Mouse (Mus musculus) liver, embryonic 14.5 days (tissue): ENCODE data around the gene Slc8b1. TPM values are rescaled to one million over a fixed set of nuclear protein-coding genes. Genes with fewer than 3 reads are reported as not detected.

Source experiments
- ATAC-seq: fragments of 200-750 bp; cut with Nextera tagmentation; 2 replicates; pipeline ENCODE4 v1.8.0; 2017; ENCODE audit warnings: moderate number of reproducible peaks, mild to moderate bottlenecking, moderate library complexity; ENCODE audit not compliant: insufficient read depth
- DNase-seq, 3 experiments: peaks; one replicate each; pipeline ENCODE4 v3.0.0-alpha.2; 2012 to 2013; ENCODE audit warnings: low read depth in 3 of 3, low spot score in 3 of 3
- H3K27ac ChIP-seq: fragments of 300-500 bp; sonication (generic); 2 replicates; pipeline ENCODE4 v1.5.1; 2014; ENCODE audit warnings: moderate library complexity, mild to moderate bottlenecking, control low read depth, inconsistent platforms
- H3K27me3 ChIP-seq: fragments of 300-500 bp; sonication (generic); 2 replicates; pipeline ENCODE4 v1.6.1; 2014; ENCODE audit warnings: mild to moderate bottlenecking, low read length, moderate library complexity; ENCODE audit not compliant: control insufficient read depth, insufficient read depth
- H3K36me3 ChIP-seq: fragments of 300-500 bp; sonication (generic); replicated peaks from 2 replicates; pipeline ENCODE4 v1.6.1; 2014; ENCODE audit warnings: low read depth; ENCODE audit not compliant: control insufficient read depth, insufficient read depth
- H3K4me1 ChIP-seq, 2 experiments: fragments of 200-500 bp in 1 of 2; fragments of 300-500 bp in 1 of 2; sonication (generic) in 1 of 2; replicated peaks; 2 replicates each; pipeline ENCODE4 v1.6.1; 2012 to 2014; ENCODE audit warnings: antibody characterized with exemption in 1 of 2, inconsistent platforms in 1 of 2, low read length in 1 of 2; ENCODE audit not compliant: control insufficient read depth in 2 of 2, insufficient read depth in 2 of 2
- H3K4me2 ChIP-seq: fragments of 300-500 bp; sonication (generic); 2 replicates; pipeline ENCODE4 v1.6.1; 2014; ENCODE audit warnings: low read depth, mild to moderate bottlenecking, control low read depth, moderate library complexity
- H3K4me3 ChIP-seq, 2 experiments: fragments of 200-500 bp in 1 of 2; fragments of 300-500 bp in 1 of 2; sonication (generic) in 1 of 2; 2 replicates each; pipeline ENCODE4 v1.5.1; 2012 to 2014; ENCODE audit warnings: low read depth in 2 of 2, low read length in 2 of 2, mild to moderate bottlenecking in 2 of 2, control low read depth in 1 of 2, inconsistent platforms in 1 of 2, moderate library complexity in 1 of 2; ENCODE audit not compliant: insufficient read depth in 1 of 2
- H3K9ac ChIP-seq: fragments of 300-500 bp; sonication (generic); replicated peaks from 2 replicates; pipeline ENCODE4 v1.6.1; 2014; ENCODE audit warnings: mild to moderate bottlenecking, control low read depth, moderate library complexity
- H3K9me3 ChIP-seq: fragments of 300-500 bp; sonication (generic); 2 replicates; pipeline ENCODE4 v1.6.1; 2016; ENCODE audit warnings: low read length, mixed read lengths; ENCODE audit not compliant: control insufficient read depth
- CTCF ChIP-seq: IDR thresholded peaks from 2 replicates; pipeline ENCODE4 v1.5.1; 2016; ENCODE audit warnings: antibody characterized with exemption, low read depth, control low read depth
- EP300 ChIP-seq: IDR thresholded peaks from 2 replicates; pipeline ENCODE4 v1.6.1; 2016; ENCODE audit warnings: antibody characterized with exemption, low read depth
- WGBS: fragments of 180-500 bp; shearing (Covaris S2); extraction: QIAGEN DNeasy Blood & Tissue Kit; methylation state at CpG from one replicate; pipeline ENCODE4 v1.1.7; 2014; ENCODE audit not compliant: insufficient replicate concordance; 5-methylcytosine and 5-hydroxymethylcytosine counted together
- polyA plus RNA-seq, 2 experiments: library from polyadenylated mRNA; depleted of rRNA in 1 of 2; stranded (reverse) in 1 of 2; unstranded in 1 of 2; fragments of >200 nt; fragmentation: Nextera tagmentation in 1 of 2; extraction: Ambion mirVana in 1 of 2; gene quantifications; 2 replicates each; pipeline versions ENCODE4 v1.2.1 to v1.2.3; 2012 to 2014

Gene Slc8b1
- polyA plus RNA-seq, 2 experiments: 1.4 to 5.2 TPM

DNA sequence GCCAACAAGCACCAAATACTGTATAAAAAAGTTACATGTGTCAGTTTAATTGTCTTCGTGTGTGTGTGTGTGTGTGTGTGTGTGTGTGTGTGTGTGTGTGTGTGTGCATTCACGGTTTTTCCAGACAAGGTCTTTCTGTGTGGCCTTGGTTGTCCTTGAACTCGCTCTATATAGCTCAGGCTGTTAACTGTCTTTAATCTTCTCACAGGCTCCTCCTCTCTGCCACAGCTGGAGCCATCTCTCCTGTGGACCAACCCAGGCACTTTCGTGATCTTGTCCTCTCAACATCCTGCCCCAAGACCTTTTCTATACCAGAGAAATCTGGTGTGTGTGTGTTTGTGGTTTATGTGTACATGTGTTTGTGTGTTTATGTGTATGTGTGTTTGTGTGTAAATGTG is 52.9 kb downstream of the Slc8b1 start:
- no peak overlapping the region for H3K4me2 ChIP-seq
- H3K27ac ChIP-seq: no peak overlapping the region
- peaks cover 5 to 26% of the 10 kb centered on the region in 2 experiments for H3K4me1 ChIP-seq
- TF ChIP-seq EP300 (no peak), CTCF (no peak)
- no peaks in the 10 kb centered on the region for H3K27me3 ChIP-seq
- no peaks in the 10 kb centered on the region for H3K36me3 ChIP-seq
- no peak overlapping the region for H3K4me3 ChIP-seq
- no peaks in the 10 kb centered on the region for H3K9me3 ChIP-seq
- no peak overlapping the region for H3K9ac ChIP-seq
- no peak for ATAC-seq
- 37% methylated on average over 4 of the region's 4 CpGs for WGBS
- no peak for DNase-seq

GRCm38 (mm10) chr5:120565171-120565905 is 54.4 kb downstream of the Slc8b1 start:
- peaks cover 4 to 20% of the 10 kb centered on the region in 2 experiments for H3K4me1 ChIP-seq
- H3K36me3 ChIP-seq: no peaks in the 10 kb centered on the region
- H3K4me3 ChIP-seq: no peak overlapping the region
- no peak overlapping the region for H3K4me2 ChIP-seq
- H3K27me3 ChIP-seq: no peaks in the 10 kb centered on the region
- ATAC-seq (peak; percentile 25; the same call in 1 of the 2 replicates), DNase-seq (no peak)
- no peak overlapping the region for H3K9ac ChIP-seq
- H3K9me3 ChIP-seq: no peaks in the 10 kb centered on the region
- TF ChIP-seq EP300 (no peak), CTCF (no peak)
- 71% methylated on average over 15 of the region's 15 CpGs for WGBS
- no peak overlapping the region for H3K27ac ChIP-seq

DNA sequence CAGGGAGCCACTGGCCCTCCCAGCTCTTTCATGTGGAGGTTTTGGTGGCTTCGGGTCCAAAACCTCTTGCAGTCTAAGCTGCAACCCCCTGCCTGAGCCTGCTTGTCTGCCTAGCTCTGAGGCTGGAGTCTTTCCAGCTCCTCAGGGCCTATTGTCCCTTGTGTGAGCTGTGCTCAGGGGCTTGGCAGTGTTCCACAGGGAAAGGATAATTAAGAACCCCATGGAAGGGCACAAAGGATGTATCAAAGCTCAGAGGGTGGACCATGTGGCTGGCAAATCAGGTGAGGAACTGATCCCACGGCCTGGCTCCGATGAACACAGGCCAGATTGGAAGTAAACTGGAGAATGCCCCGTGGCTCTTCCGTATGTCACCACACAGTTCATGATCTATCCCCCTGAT is 55.1 kb downstream of the Slc8b1 start:
- Histone ChIP-seq H3K9me3 (no peaks in the 10 kb centered on the region), H3K27ac (no peak overlapping the region), H3K4me3 (no peak overlapping the region), H3K4me2 (no peak overlapping the region), H3K36me3 (no peaks in the 10 kb centered on the region), H3K4me1 (peaks cover 4 to 20% of the 10 kb centered on the region in 2 experiments), H3K27me3 (no peaks in the 10 kb centered on the region), H3K9ac (no peak overlapping the region)
- ATAC-seq (no peak), DNase-seq (no peak)
- WGBS: 89% methylated on average over 5 of the region's 5 CpGs
- no peak for TF ChIP-seq EP300
- TF ChIP-seq CTCF: no peak

DNA sequence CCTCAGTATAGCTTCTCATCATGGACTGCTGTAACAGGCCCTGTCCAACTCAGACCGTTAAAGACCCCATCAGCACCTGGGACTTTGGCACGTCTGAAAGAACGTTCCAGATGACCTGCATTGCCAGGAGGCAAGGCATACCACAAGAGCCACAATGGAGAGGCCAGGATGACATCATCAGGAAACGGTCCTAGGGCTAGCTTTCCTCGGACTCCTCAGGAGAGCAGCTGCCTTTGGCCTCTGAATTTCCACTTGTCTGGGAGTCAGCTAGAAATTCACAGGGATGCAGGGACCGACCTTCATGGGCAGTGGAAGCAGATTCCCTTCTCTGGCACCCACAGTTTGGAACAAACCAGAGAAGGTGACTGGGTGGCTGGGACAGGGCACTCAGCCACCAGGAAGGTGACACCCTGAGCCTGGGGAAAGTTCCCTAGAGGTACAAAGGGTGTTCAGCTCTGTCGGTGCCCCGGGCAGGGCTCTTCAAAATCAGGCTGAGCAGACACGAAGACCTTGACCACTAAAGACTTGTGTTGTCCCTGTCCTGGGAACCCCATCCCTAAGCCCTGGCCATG is 55.8 kb downstream of the Slc8b1 start:
- no peak for ATAC-seq
- Histone ChIP-seq H3K4me3 (no peak overlapping the region), H3K9ac (no peak overlapping the region), H3K9me3 (no peaks in the 10 kb centered on the region), H3K27ac (no peak overlapping the region), H3K4me2 (no peak overlapping the region), H3K4me1 (peaks cover 4 to 24% of the 10 kb centered on the region in 2 experiments), H3K27me3 (no peaks in the 10 kb centered on the region), H3K36me3 (no peaks in the 10 kb centered on the region)
- TF ChIP-seq CTCF (no peak), EP300 (no peak)
- no peak for DNase-seq
- 57% methylated on average over 9 of the region's 9 CpGs for WGBS

GRCm38 (mm10) chr5:120567253-120567701 is 56.3 kb downstream of the Slc8b1 start:
- H3K27ac ChIP-seq: no peak overlapping the region
- no peaks in the 10 kb centered on the region for H3K36me3 ChIP-seq
- DNase-seq (no peak), ATAC-seq (no peak)
- no peak overlapping the region for H3K9ac ChIP-seq
- no peaks in the 10 kb centered on the region for H3K27me3 ChIP-seq
- no peaks in the 10 kb centered on the region for H3K9me3 ChIP-seq
- TF ChIP-seq EP300 (no peak), CTCF (no peak)
- WGBS: 61% methylated on average over 21 of the region's 21 CpGs
- H3K4me1 ChIP-seq: peaks cover 4 to 24% of the 10 kb centered on the region in 2 experiments
- H3K4me3 ChIP-seq: no peak overlapping the region
- no peak overlapping the region for H3K4me2 ChIP-seq
